Mouse (Mus musculus) spleen, adult 2 months (tissue): ENCODE data around the gene Lbhd2. TPM values are rescaled to one million over a fixed set of nuclear protein-coding genes. Genes with fewer than 3 reads are reported as not detected.
A peak's percentile ranks its signal among the peaks of the same experiment; 100 is the strongest.

Experiments used
- DNase-seq, 2 experiments: peaks; one replicate each; pipeline versions ENCODE4 v3.0.0 to v3.0.0-alpha.2; 2012 to 2021; ENCODE audit warnings: low spot score in 2 of 2, low read depth in 1 of 2
- H3K27ac ChIP-seq: fragments of 200-500 bp; 2 replicates; pipeline ENCODE4 v1.5.1; 2012; ENCODE audit warnings: low read length, inconsistent platforms; ENCODE audit not compliant: insufficient read depth
- H3K27me3 ChIP-seq: fragments of 200-500 bp; 2 replicates; pipeline ENCODE4 v1.6.1; 2012; ENCODE audit warnings: mild to moderate bottlenecking, moderate library complexity, low read length, inconsistent platforms; ENCODE audit not compliant: control insufficient read depth, insufficient read depth
- H3K36me3 ChIP-seq: fragments of 200-500 bp; 2 replicates; pipeline ENCODE4 v1.6.1; 2012; ENCODE audit warnings: mild to moderate bottlenecking, low read length, inconsistent platforms; ENCODE audit not compliant: control insufficient read depth, insufficient read depth
- H3K4me1 ChIP-seq: fragments of 200-500 bp; 2 replicates; pipeline ENCODE4 v1.6.1; 2011; ENCODE audit warnings: inconsistent platforms; ENCODE audit not compliant: control insufficient read depth, insufficient read depth, insufficient read length
- H3K4me3 ChIP-seq: fragments of 200-500 bp; 2 replicates; pipeline ENCODE4 v1.5.1; 2011; ENCODE audit warnings: mild to moderate bottlenecking, inconsistent platforms; ENCODE audit not compliant: insufficient read depth, insufficient read length; ENCODE audit errors: extremely low read depth
- CTCF ChIP-seq: fragments of 200-500 bp; IDR thresholded peaks from 2 replicates; pipeline ENCODE4 v1.5.1; 2011; ENCODE audit warnings: mild to moderate bottlenecking, inconsistent platforms; ENCODE audit not compliant: insufficient read depth, insufficient read length, insufficient replicate concordance; ENCODE audit errors: extremely low read depth
- POLR2A ChIP-seq: fragments of 200-500 bp; IDR thresholded peaks from 2 replicates; pipeline ENCODE4 v1.6.1; 2011; ENCODE audit warnings: low read depth, low read length, inconsistent platforms
- WGBS: fragments of 180-500 bp; shearing (Covaris S2); methylation state at CpG from one replicate; pipeline ENCODE4 v1.1.7; 2018; 5-methylcytosine and 5-hydroxymethylcytosine counted together
- polyA plus RNA-seq: library from polyadenylated mRNA; depleted of rRNA; stranded (reverse); fragments of >200 nt; gene quantifications from 2 replicates; pipeline ENCODE4 v1.2.3, GENCODE M21; 2012

The Lbhd2 gene
- polyA plus RNA-seq, 1 experiment, result 2.0 TPM

GRCm38 (mm10) chr12:111419918-111420317 lies 13.3 kb downstream of the Lbhd2 start:
- 51% methylated on average over 5 of the region's 5 CpGs for WGBS
- no peak for DNase-seq
- H3K27me3 ChIP-seq, result no peaks in the 10 kb centered on the region; the same call in 1 of the 2 replicates
- TF ChIP-seq CTCF (no peak), POLR2A (no peak)
- no peaks in the 10 kb centered on the region for H3K4me1 ChIP-seq
- H3K36me3 ChIP-seq, result no peaks in the 10 kb centered on the region
- no peak overlapping the region for H3K4me3 ChIP-seq
- no peak overlapping the region for H3K27ac ChIP-seq

- Histone ChIP-seq H3K27ac (no peak overlapping the region), H3K4me1 (no peaks in the 10 kb centered on the region), H3K4me3 (no peak overlapping the region), H3K27me3 (peaks cover 1% of the 10 kb centered on the region), H3K36me3 (no peaks in the 10 kb centered on the region)
- WGBS, result 55% methylated on average over 7 of the region's 7 CpGs
- TF ChIP-seq CTCF (no peak), POLR2A (no peak)
- no peak for DNase-seq
Measured at GRCm38 (mm10) chr12:111420946-111421709, 14.5 kb downstream of the Lbhd2 start.

GRCm38 (mm10) chr12:111422852-111423251 lies 16.2 kb downstream of the Lbhd2 start:
- Histone ChIP-seq H3K27ac (no peak overlapping the region), H3K36me3 (no peaks in the 10 kb centered on the region), H3K4me1 (no peaks in the 10 kb centered on the region), H3K27me3 (peaks cover 1% of the 10 kb centered on the region; the same call in 1 of the 2 replicates), H3K4me3 (no peak overlapping the region)
- 69% methylated on average over 5 of the region's 5 CpGs for WGBS
- DNase-seq, result no peak
- no peak for TF ChIP-seq POLR2A
- TF ChIP-seq CTCF, result no peak

GRCm38 (mm10) chr12:111423570-111424129 lies 17.0 kb downstream of the Lbhd2 start:
- Histone ChIP-seq H3K4me3 (no peak overlapping the region), H3K27ac (no peak overlapping the region), H3K36me3 (no peaks in the 10 kb centered on the region), H3K27me3 (peaks cover 1% of the 10 kb centered on the region; the same call in 1 of the 2 replicates), H3K4me1 (no peaks in the 10 kb centered on the region)
- TF ChIP-seq POLR2A, result no peak
- TF ChIP-seq CTCF, result no peak
- 24% methylated on average over 43 of the region's 43 CpGs for WGBS
- DNase-seq, result no peak

GRCm38 (mm10) chr12:111424547-111424946 lies 17.9 kb downstream of the Lbhd2 start:
- no peak for DNase-seq
- Histone ChIP-seq H3K27me3 (peaks cover 2% of the 10 kb centered on the region; the same call in 1 of the 2 replicates), H3K4me1 (peaks cover 6% of the 10 kb centered on the region), H3K27ac (no peak overlapping the region), H3K4me3 (no peak overlapping the region), H3K36me3 (no peaks in the 10 kb centered on the region)
- TF ChIP-seq POLR2A, result no peak
- TF ChIP-seq CTCF, result no peak
- WGBS, result 51% methylated on average over 9 of the region's 9 CpGs

GRCm38 (mm10) chr12:111425258-111425657 lies 18.6 kb downstream of the Lbhd2 start:
- Histone ChIP-seq H3K27me3 (peaks cover 4% of the 10 kb centered on the region; the same call in 1 of the 2 replicates), H3K27ac (no peak overlapping the region), H3K4me1 (peaks cover 11% of the 10 kb centered on the region), H3K36me3 (no peaks in the 10 kb centered on the region), H3K4me3 (no peak overlapping the region)
- peak; percentile 42; the same call in 1 of the 2 replicates for TF ChIP-seq CTCF
- TF ChIP-seq POLR2A, result no peak
- 5% methylated on average over 15 of the region's 15 CpGs for WGBS
- peak in 1 of 2 experiments; percentile 32 for DNase-seq
